Mouse (Mus musculus) stomach, postnatal 0 days (tissue): ENCODE data around the gene Pdx1.

Source experiments
- CTCF ChIP-seq: IDR thresholded peaks from 2 replicates; pipeline ENCODE4 v1.5.1; 2016; ENCODE audit warnings: antibody characterized with exemption, low read depth, mild to moderate bottlenecking, moderate library complexity
- EP300 ChIP-seq: optimal IDR thresholded peaks from 2 replicates; pipeline ENCODE3; 2016; ENCODE audit warnings: antibody characterized with exemption

GRCm38 (mm10) chr5:147276701-147277546 lies 7.2 kb downstream of the Pdx1 start:
- TF ChIP-seq EP300 (no peak), CTCF (no peak)
